Mouse (Mus musculus) frontal cortex, postnatal 25 days (tissue): Measurements from ENCODE around the gene Cntnap4.
A peak's percentile ranks its signal among the peaks of the same experiment; 100 is the strongest.

Source experiments
- DNase-seq, 2 experiments: peaks; one replicate each; pipeline ENCODE4 v3.0.0; 2022; ENCODE audit warnings: low spot score in 2 of 2

The Cntnap4 gene

GRCm38 (mm10) chr8:112569471-112570141 is at the start of gene Cntnap4:
Cntnap4 (plus strand) TSS chr8:112570043.
- peak; percentile 20 to 43 for DNase-seq

GRCm38 (mm10) chr8:112557376-112557775 is 12.5 kb upstream of the Cntnap4 start:
- DNase-seq: no peak

- DNase-seq: no peak
Measured at GRCm38 (mm10) chr8:112570541-112570940, 698 bp downstream of the Cntnap4 start.

GRCm38 (mm10) chr8:112571337-112571904 is 1.6 kb downstream of the Cntnap4 start:
- DNase-seq: peak; percentile 22 to 41

GRCm38 (mm10) chr8:112581473-112581872 is 11.6 kb downstream of the Cntnap4 start:
- no peak for DNase-seq

GRCm38 (mm10) chr8:112583440-112583839 is 13.6 kb downstream of the Cntnap4 start:
- no peak for DNase-seq

- DNase-seq: no peak
Measured at GRCm38 (mm10) chr8:112588357-112589051, 18.7 kb downstream of the Cntnap4 start.

GRCm38 (mm10) chr8:112589052-112589389 is 19.2 kb downstream of the Cntnap4 start:
- DNase-seq: no peak

GRCm38 (mm10) chr8:112596023-112596776 is 26.4 kb downstream of the Cntnap4 start:
- DNase-seq: no peak

GRCm38 (mm10) chr8:112599975-112600374 is 30.1 kb downstream of the Cntnap4 start:
- no peak for DNase-seq

- no peak for DNase-seq
Measured at GRCm38 (mm10) chr8:112601150-112601549, 31.3 kb downstream of the Cntnap4 start.

GRCm38 (mm10) chr8:112610121-112610520 is 40.3 kb downstream of the Cntnap4 start:
- no peak for DNase-seq

GRCm38 (mm10) chr8:112628791-112629190 is 58.9 kb downstream of the Cntnap4 start:
- no peak for DNase-seq

GRCm38 (mm10) chr8:112652657-112653056 is 82.8 kb downstream of the Cntnap4 start:
- DNase-seq: no peak

GRCm38 (mm10) chr8:112653276-112653675 is 83.4 kb downstream of the Cntnap4 start:
- no peak for DNase-seq

GRCm38 (mm10) chr8:112653994-112654393 is 84.2 kb downstream of the Cntnap4 start:
- no peak for DNase-seq

- no peak for DNase-seq
Measured at GRCm38 (mm10) chr8:112664067-112664466, 94.2 kb downstream of the Cntnap4 start.

GRCm38 (mm10) chr8:112674671-112675070 is 104.8 kb downstream of the Cntnap4 start:
- no peak for DNase-seq

GRCm38 (mm10) chr8:112681757-112682156 is 111.9 kb downstream of the Cntnap4 start:
- no peak for DNase-seq

GRCm38 (mm10) chr8:112695708-112696107 is 125.9 kb downstream of the Cntnap4 start:
- no peak for DNase-seq

GRCm38 (mm10) chr8:112698141-112698540 is 128.3 kb downstream of the Cntnap4 start:
- no peak for DNase-seq

- no peak for DNase-seq
Measured at GRCm38 (mm10) chr8:112716982-112717381, 147.1 kb downstream of the Cntnap4 start.
